18 mouse cellular contexts compared by ENCODE assay signal in genomic region chr8:123503801-123504467, GRCm38 (mm10). TPM values are rescaled to one million over a fixed set of nuclear protein-coding genes. Genes with fewer than 3 reads are reported as not detected.
DNase-seq lines count a peak whose midpoint lies in the region; ATAC-seq and TF ChIP-seq lines count a peak whose summit lies in the region.
"Had no signal": no experiment of that assay in that cellular context is flagged by ENCODE, and none has a peak within 500 bp of the region (broad histone marks: within the 10 kb centered on the region; RNA-seq: fewer than 3 reads in every experiment).

No protein-coding gene starts in this region.

- H3K27ac ChIP-seq in cerebellum, adult 2 months (ENCODE audit: insufficient read depth, low read length) = no peak overlapping the region
- 0 out of 2 replicates have a peak overlapping the region, but pooled peaks have one; percentile 54 for H3K27ac ChIP-seq in kidney, embryonic 16.5 days (ENCODE audit: low read length)
- no peak overlapping the region for H3K27ac ChIP-seq in midbrain, embryonic 15.5 days
- H3K27ac ChIP-seq in midbrain, embryonic 10.5 days (replicated peaks) = no peak overlapping the region
- H3K27ac ChIP-seq: heart, embryonic 13.5 days; limb, embryonic 10.5 days; stomach, embryonic 15.5 days had no signal

- DNase-seq in cerebellum, adult 2 months = no peak
- DNase-seq in cerebellum, postnatal 25 days = no peak
- DNase-seq in kidney, postnatal 10 days = no peak
- no peak for DNase-seq in midbrain, embryonic 10.5 days (ENCODE audit: low spot score)
- DNase-seq in urinary bladder, postnatal 10 days (ENCODE audit: low spot score) = no peak
- DNase-seq: cerebellum, adult 8-10 months; embryo, embryonic 11 days; gastrocnemius, postnatal 10 days; kidney, adult 8-10 months; right cerebral cortex, postnatal 4 days; thymus, postnatal 36 days had no signal

- H3K4me3 ChIP-seq in cerebellum, adult 2 months (replicated peaks; ENCODE audit: insufficient read depth, low read depth, low read length) = no peak overlapping the region
- no peak overlapping the region for H3K4me3 ChIP-seq in kidney, embryonic 16.5 days (ENCODE audit: low read length)
- H3K4me3 ChIP-seq in midbrain, embryonic 15.5 days = no peak overlapping the region
- H3K4me3 ChIP-seq in midbrain, embryonic 10.5 days = no peak overlapping the region
- no peak overlapping the region for H3K4me3 ChIP-seq in myocyte
- H3K4me3 ChIP-seq: heart, embryonic 13.5 days; limb, embryonic 10.5 days; stomach, embryonic 15.5 days had no signal

- peaks cover 6% of the 10 kb centered on the region for H3K9me3 ChIP-seq in kidney, embryonic 16.5 days (ENCODE audit: low read length)
- H3K9me3 ChIP-seq in midbrain, embryonic 15.5 days = no peaks in the 10 kb centered on the region
- peaks cover 9% of the 10 kb centered on the region; the same call in 1 of the 2 replicates for H3K9me3 ChIP-seq in midbrain, embryonic 10.5 days (replicated peaks)
- H3K9me3 ChIP-seq: heart, embryonic 13.5 days; limb, embryonic 10.5 days; stomach, embryonic 15.5 days had no signal

- peak; percentile 13; the same call in 1 of the 2 replicates for TF ChIP-seq CTCF in cerebellum, adult 2 months (IDR thresholded peaks at IDR 0.05; ENCODE audit: borderline replicate concordance, insufficient read depth, low read depth, low read length)

- no peaks in the 10 kb centered on the region for H3K79me2 ChIP-seq in myocyte (ENCODE audit: control insufficient read depth, insufficient read depth)

- no peaks in the 10 kb centered on the region for H3K27me3 ChIP-seq in cerebellum, adult 2 months (ENCODE audit: control insufficient read depth, insufficient read depth, low read length)
- no peaks in the 10 kb centered on the region for H3K27me3 ChIP-seq in kidney, embryonic 16.5 days (ENCODE audit: insufficient read depth, low read length)
- H3K27me3 ChIP-seq in midbrain, embryonic 15.5 days (replicated peaks) = no peaks in the 10 kb centered on the region
- no peaks in the 10 kb centered on the region for H3K27me3 ChIP-seq in midbrain, embryonic 10.5 days (ENCODE audit: low read depth, poor library complexity, severe bottlenecking)
- H3K27me3 ChIP-seq in myocyte (ENCODE audit: control insufficient read depth, insufficient read depth, insufficient read length) = no peaks in the 10 kb centered on the region
- H3K27me3 ChIP-seq: heart, embryonic 13.5 days; stomach, embryonic 15.5 days had no signal

- 96% methylated on average over 6 of the region's 6 CpGs for WGBS in cerebellum, adult 2 months
- 97% methylated on average over 6 of the region's 6 CpGs for WGBS in kidney, embryonic 16.5 days
- WGBS in midbrain, embryonic 15.5 days = 98% methylated on average over 6 of the region's 6 CpGs
- WGBS in midbrain, embryonic 10.5 days = 99% methylated on average over 6 of the region's 6 CpGs

- no peak overlapping the region for H3K9ac ChIP-seq in kidney, embryonic 16.5 days (replicated peaks; ENCODE audit: low read length)
- no peak overlapping the region for H3K9ac ChIP-seq in midbrain, embryonic 15.5 days
- H3K9ac ChIP-seq: heart, embryonic 13.5 days; stomach, embryonic 15.5 days had no signal

- peaks cover 59% of the 10 kb centered on the region for H3K36me3 ChIP-seq in kidney, embryonic 16.5 days (ENCODE audit: insufficient read depth, low read length)
- peaks cover 82% of the 10 kb centered on the region for H3K36me3 ChIP-seq in midbrain, embryonic 15.5 days (replicated peaks)
- peaks cover 100% of the 10 kb centered on the region for H3K36me3 ChIP-seq in midbrain, embryonic 10.5 days
- peaks cover 25% of the 10 kb centered on the region for H3K36me3 ChIP-seq in myocyte (ENCODE audit: control insufficient read depth, insufficient read depth)

- TF ChIP-seq POLR2A in cerebellum, adult 2 months (IDR thresholded peaks at IDR 0.05; ENCODE audit: borderline replicate concordance, insufficient read depth, low read length) = no peak
- no peak for TF ChIP-seq POLR2A in myocyte (IDR thresholded peaks at IDR 0.05; ENCODE audit: insufficient read length, low read depth)

- H3K4me2 ChIP-seq in kidney, embryonic 16.5 days (replicated peaks; ENCODE audit: low read depth, low read length) = no peak overlapping the region
- no peak overlapping the region for H3K4me2 ChIP-seq in midbrain, embryonic 15.5 days
- no peak overlapping the region for H3K4me2 ChIP-seq in myocyte (ENCODE audit: low read depth)
- H3K4me2 ChIP-seq: heart, embryonic 13.5 days; stomach, embryonic 15.5 days had no signal

- no peak for ATAC-seq in kidney, embryonic 16.5 days (ENCODE audit: low FRiP score, low TSS enrichment)
- 0 out of 2 replicates have a peak, but pooled peaks have one; percentile 10 for ATAC-seq in midbrain, embryonic 15.5 days (replicated peaks)
- ATAC-seq: forebrain, embryonic 16.5 days had no signal

- H3K4me1 ChIP-seq in cerebellum, adult 2 months (ENCODE audit: control insufficient read depth, insufficient read depth, low read length) = peaks cover 13% of the 10 kb centered on the region
- peaks cover 18% of the 10 kb centered on the region for H3K4me1 ChIP-seq in kidney, embryonic 16.5 days (ENCODE audit: insufficient read depth, low read length)
- no peaks in the 10 kb centered on the region for H3K4me1 ChIP-seq in midbrain, embryonic 15.5 days
- H3K4me1 ChIP-seq in midbrain, embryonic 10.5 days = no peaks in the 10 kb centered on the region
- H3K4me1 ChIP-seq: heart, embryonic 13.5 days; limb, embryonic 10.5 days; stomach, embryonic 15.5 days had no signal

- H3ac ChIP-seq in myocyte (ENCODE audit: control insufficient read depth, insufficient read length) = no peak overlapping the region

TF ChIP-seq in myocyte, 11 proteins besides CTCF, POLR2A, EP300 and RAD21:
- TF ChIP-seq CEBPB (IDR thresholded peaks at IDR 0.05; ENCODE audit: insufficient read depth, poor library complexity, severe bottlenecking) = no peak
- peak; percentile 20 for TF ChIP-seq POLR2AphosphoS2 (IDR thresholded peaks at IDR 0.05; ENCODE audit: insufficient read length, low read depth)
- TF ChIP-seq USF1 (IDR thresholded peaks at IDR 0.05; ENCODE audit: low read depth) = no peak

RNA-seq across cellular contexts. Expression of gene Dbndd1, which starts 11.3 kb away (rescaled TPM):
- 39.5 and 39.7 TPM in 2 replicates for polyA plus RNA-seq in cerebellum, adult 2 months (2012; rRNA removed)
- 4.1 and 4.3 TPM in 2 replicates for polyA plus RNA-seq in kidney, embryonic 16.5 days (2015; fragmentation: Nextera tagmentation; extraction: Ambion mirVana)
- polyA plus RNA-seq in midbrain, embryonic 15.5 days (2015; fragmentation: Nextera tagmentation; extraction: Ambion mirVana) = 106 and 107 TPM in 2 replicates
- 19.0 and 26.7 TPM in 2 replicates for polyA plus RNA-seq in midbrain, embryonic 10.5 days (2016; fragmentation: Nextera tagmentation; extraction: Ambion mirVana)
- 14.2 TPM for polyA plus RNA-seq in myocyte (2012; fragmentation: generic; extraction: Trizol)

RNA-seq across cellular contexts. Expression of gene Gas8, which starts 14.7 kb away (rescaled TPM):
- 40.7 and 42.9 TPM in 2 replicates for polyA plus RNA-seq in cerebellum, adult 2 months (2012; rRNA removed)
- 38.5 and 39.6 TPM in 2 replicates for polyA plus RNA-seq in kidney, embryonic 16.5 days (2015; fragmentation: Nextera tagmentation; extraction: Ambion mirVana)
- polyA plus RNA-seq in midbrain, embryonic 15.5 days (2015; fragmentation: Nextera tagmentation; extraction: Ambion mirVana) = 44.4 and 45.6 TPM in 2 replicates
- polyA plus RNA-seq in midbrain, embryonic 10.5 days (2016; fragmentation: Nextera tagmentation; extraction: Ambion mirVana) = 42.5 and 43.0 TPM in 2 replicates
- 25.6 TPM for polyA plus RNA-seq in myocyte (2012; fragmentation: generic; extraction: Trizol)

RNA-seq across cellular contexts. Expression of gene Afg3l1, which starts 26.2 kb away (rescaled TPM):
- 28.2 and 32.5 TPM in 2 replicates for polyA plus RNA-seq in cerebellum, adult 2 months (2012; rRNA removed)
- 59.4 and 65.9 TPM in 2 replicates for polyA plus RNA-seq in kidney, embryonic 16.5 days (2015; fragmentation: Nextera tagmentation; extraction: Ambion mirVana)
- polyA plus RNA-seq in midbrain, embryonic 15.5 days (2015; fragmentation: Nextera tagmentation; extraction: Ambion mirVana) = 52.6 and 59.0 TPM in 2 replicates
- polyA plus RNA-seq in midbrain, embryonic 10.5 days (2016; fragmentation: Nextera tagmentation; extraction: Ambion mirVana) = 69.3 and 74.2 TPM in 2 replicates
- 35.0 TPM for polyA plus RNA-seq in myocyte (2012; fragmentation: generic; extraction: Trizol)
